Mouse (Mus musculus) hematopoietic stem cell, adult 5-6 weeks (primary cell): Measurements from ENCODE around the gene Lrba. TPM values are rescaled to one million over a fixed set of nuclear protein-coding genes. Genes with fewer than 3 reads are reported as not detected.

Experiments used
- ATAC-seq, 2 experiments: fragments of 125-278 bp in 1 of 2; replicated peaks in 1 of 2; 2 replicates each; pipeline ENCODE4 v1.8.0; 2016 to 2017; ENCODE audit warnings: inconsistent platforms in 2 of 2, mild to moderate bottlenecking in 2 of 2, moderate number of reproducible peaks in 2 of 2, low read depth in 1 of 2, moderate TSS enrichment in 1 of 2; ENCODE audit not compliant: low FRiP score in 2 of 2, poor library complexity in 2 of 2, severe bottlenecking in 2 of 2, insufficient read depth in 1 of 2, low TSS enrichment in 1 of 2
- total RNA-seq: library from RNA; stranded (forward); fragments of 172-1452, 232-1000 nt; gene quantifications from 2 replicates; pipeline ENCODE4 v1.2.3, GENCODE M21; 2017

The Lrba gene
- total RNA-seq, 1 experiment from 2014 or later: 51.5 TPM

DNA sequence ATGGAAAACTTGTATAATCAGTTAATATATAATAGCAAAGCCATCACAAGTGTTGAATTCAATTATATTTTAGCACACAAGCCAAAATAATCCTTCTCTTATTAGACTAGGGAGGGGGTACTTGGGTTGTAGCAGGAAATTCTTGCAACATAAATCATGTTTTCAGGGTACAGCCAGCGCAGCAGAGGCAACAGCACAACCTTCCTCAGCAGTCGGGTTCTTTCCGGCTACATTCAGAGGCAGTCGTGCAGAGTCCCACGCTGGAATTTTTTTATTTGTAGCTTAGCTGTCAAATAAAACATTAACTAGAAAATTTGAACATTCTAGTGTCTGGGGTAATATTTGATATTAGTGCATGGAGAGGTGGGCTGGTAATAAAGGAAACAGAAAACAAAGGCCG lies 529.7 kb downstream of the Lrba start:
- peak; percentile 22 to 48; a peak in 1 of 4 replicates for ATAC-seq

- no peak for ATAC-seq
Measured at GRCm38 (mm10) chr3:86754595-86755557, 530.4 kb downstream of the Lrba start.

DNA sequence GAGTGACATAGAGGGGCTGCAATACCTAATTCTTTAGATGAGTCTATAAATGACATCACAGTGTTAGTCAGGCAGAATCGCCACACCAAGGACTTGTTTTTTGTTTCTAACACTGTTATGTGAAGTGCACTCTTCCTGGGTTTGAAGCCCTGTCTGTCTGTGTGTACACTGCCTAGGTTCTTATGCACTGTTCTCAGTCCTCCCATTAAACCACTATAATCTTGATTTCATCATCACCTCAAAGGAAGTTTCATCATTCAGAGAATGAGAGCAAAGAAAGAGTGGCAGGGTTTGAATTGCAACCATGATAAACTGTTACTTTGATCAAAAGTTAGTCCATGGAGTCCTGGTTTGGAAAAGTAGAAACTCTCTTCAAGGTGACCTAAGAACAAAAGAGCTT lies 532.1 kb downstream of the Lrba start:
- peak; percentile 19 to 24; a peak in 1 of 4 replicates for ATAC-seq

GRCm38 (mm10) chr3:86758727-86759126 lies 534.2 kb downstream of the Lrba start:
- no peak for ATAC-seq

GRCm38 (mm10) chr3:86759383-86759782 lies 534.9 kb downstream of the Lrba start:
- no peak for ATAC-seq

GRCm38 (mm10) chr3:86759834-86760233 lies 535.4 kb downstream of the Lrba start:
- ATAC-seq: no peak

DNA sequence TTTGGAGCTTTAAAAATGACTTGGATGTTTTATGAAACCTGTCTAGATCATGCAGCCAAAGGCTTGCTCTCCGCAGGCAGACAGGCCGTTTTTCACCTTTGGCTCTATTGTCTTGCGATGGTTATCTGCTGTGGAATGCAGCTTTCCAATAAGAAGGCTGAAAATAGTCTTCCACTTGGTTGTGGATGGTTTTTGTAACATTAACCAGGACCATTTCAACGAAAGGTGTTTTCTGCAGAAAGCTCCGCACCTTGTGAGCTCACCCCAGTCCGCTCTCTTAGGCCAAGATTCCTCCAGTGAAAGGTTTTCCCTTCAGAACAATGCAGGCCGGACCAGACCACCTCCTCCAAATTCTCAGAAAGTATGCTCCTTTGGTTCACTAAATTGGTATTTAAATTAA lies 536.0 kb downstream of the Lrba start:
- no peak for ATAC-seq

DNA sequence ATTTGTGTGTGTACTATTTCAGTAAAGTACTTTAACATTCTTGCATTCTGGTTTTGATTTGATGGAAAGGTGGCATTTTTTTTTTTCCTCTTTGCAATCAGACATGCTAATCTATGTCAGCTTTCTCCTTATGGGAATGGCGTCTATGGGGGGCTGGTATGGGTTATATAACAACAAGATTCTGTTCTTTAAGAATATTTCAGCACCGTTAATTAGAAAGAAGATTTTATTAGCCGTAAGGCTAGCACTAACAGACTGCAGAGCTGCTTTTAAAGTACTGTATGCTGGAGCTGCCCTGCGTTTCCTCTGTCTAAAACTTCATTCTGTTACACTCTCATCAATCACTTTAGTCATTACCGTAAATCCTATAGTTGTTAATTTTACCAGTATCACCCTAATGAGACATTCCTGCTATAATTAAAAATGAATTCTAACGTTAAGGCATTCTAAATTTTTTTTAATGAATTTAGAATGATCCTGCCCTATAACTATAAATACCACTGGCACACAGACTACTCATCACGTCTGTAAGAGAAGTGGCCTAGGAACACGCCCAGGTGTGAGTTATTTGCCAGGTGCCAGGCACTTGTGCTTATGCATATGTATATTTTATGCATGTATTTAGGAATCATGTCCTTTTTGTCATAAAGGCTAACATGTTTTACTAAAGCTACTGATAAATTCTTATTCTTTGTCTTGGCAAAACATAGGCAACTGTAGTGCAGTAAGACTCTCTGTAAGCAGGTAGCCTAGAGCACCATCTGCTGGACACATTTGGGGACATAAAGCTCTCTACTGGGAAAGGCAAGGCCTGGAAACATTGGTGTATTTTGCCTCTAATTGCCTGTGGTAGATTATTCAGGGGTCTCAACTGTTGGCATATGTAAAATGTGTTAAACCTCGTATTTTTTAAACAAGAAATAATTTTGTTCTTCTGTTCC lies 536.9 kb downstream of the Lrba start:
- ATAC-seq: peak; percentile 79 to 85

- no peak for ATAC-seq
Measured at GRCm38 (mm10) chr3:86762036-86762415, 537.5 kb downstream of the Lrba start.

DNA sequence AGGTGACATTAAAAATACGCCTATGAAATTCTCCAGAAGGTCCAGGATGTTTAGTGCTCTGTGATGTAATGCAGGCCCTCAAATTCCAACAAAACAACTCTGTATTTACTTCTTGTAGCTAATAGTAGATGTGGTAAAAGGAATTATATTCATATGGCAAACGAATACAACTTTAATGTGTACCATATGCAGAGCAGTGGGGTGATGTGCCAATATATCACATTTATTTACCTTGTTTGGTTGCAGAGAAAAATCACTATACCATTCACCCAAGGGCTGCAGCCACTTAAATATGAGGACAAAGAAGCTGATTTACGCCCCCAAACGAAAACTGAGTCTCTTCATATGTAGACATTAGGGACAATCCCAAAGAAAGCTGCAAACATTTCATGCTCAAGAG lies 538.0 kb downstream of the Lrba start:
- no peak for ATAC-seq

DNA sequence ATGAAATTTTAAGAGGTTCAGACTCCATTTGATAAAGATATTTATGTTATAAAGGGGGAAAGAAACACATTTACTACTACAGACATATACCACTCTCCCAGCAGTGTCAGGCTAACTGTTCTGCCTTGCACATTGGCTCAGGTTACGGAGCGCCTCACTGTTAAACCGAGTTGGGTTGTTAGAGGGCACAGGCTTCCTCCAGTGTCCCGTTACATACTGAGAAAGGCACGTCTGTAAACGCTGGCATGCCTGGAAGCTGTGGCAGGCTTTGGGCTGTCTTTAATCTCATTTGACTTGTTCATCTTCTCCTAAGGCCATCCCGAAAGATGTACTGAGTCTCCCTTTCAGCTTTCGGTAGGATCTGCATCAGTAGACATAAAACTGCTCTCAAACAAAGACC lies 544.1 kb downstream of the Lrba start:
- ATAC-seq: no peak

DNA sequence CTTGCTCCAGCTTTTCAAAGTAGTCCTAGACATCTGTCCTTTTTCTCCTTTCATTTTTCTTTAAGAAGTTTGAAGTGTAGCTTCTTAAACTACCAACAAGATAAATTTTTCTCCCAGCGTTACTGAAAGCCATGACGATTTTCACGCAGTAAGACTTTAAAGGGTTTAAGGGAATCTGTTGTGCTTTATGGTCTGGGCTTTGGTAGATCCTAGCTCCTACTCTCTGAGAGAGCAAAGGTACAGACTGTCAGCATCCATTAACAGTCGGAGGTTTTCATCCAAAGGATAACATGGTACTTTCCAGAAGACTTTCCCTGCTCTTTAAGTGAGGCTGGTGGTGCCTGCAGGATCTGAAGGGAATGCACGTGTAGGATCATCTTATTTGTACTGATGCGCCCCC lies 544.5 kb downstream of the Lrba start:
- ATAC-seq: no peak

GRCm38 (mm10) chr3:86774566-86775443 lies 550.3 kb downstream of the Lrba start:
- peak; percentile 20 to 24; a peak in 2 of 4 replicates for ATAC-seq

DNA sequence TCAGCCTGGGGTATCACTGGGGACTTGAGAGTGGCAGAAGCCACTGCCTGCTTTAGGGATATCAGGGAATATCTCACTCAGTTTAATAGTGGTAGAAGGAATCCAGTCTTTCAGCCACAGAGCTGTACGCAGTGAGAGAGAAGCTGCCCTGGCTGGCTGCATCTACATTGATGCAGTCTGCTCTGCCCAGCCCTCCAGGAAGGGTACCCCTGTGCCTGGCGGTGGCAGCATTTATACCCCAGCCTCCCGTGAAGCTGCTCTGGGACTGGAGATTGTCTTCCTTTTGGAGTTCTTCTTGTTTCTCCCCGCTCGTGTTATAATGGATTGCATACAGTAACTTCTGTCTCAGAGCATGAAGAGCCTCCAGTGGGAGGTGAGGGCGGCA lies 551.0 kb downstream of the Lrba start:
- no peak for ATAC-seq

DNA sequence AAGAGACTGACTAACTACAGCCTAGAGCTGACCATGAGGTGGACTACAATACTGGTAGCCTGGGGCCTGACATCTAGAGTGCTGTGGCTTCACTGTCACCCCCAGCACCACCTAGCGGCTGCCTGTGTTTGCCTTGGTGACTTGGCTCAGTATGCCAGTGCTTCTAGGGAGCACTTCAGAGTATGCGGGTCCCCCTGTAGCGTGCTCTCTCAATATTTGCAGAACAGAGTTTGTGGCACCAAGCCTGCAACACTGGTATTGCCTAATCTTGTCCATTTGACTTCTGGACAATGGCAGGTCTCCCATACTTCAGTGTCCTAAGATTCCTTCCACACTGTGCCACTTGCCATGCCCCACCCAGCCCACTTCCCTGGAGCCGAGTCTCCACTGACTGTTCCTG lies 555.2 kb downstream of the Lrba start:
- no peak for ATAC-seq

DNA sequence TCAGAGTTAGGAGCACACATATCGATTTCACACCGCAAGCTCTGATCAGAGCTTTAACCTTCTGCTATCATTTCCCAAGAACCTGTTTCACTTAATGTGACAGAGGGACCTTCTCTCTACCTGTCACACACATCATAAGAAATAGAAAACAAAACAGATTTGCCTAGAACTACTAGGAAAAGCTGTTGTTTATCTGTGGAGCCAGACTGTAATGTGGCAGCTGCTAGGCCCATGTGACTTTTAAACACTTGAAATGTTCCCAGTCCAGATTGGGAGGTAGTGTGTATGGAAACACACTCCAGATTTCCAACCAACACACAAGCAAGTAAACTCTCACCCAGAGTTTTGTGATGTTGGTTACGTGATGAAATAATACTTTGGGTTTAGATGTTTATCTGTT lies 559.6 kb downstream of the Lrba start:
- no peak for ATAC-seq

- no peak for ATAC-seq
Measured at GRCm38 (mm10) chr3:86784930-86785329, 560.5 kb downstream of the Lrba start.
